Mouse (Mus musculus) forebrain, embryonic 16.5 days (tissue): Measurements from ENCODE around the gene Trp53i11. TPM values are rescaled to one million over a fixed set of nuclear protein-coding genes. Genes with fewer than 3 reads are reported as not detected.

Source experiments
- ATAC-seq: fragments of 200-750 bp; cut with Nextera tagmentation; 2 replicates; pipeline ENCODE4 v1.8.0; 2017; ENCODE audit warnings: mild to moderate bottlenecking, moderate library complexity
- H3K27ac ChIP-seq: fragments of 300-500 bp; sonication (generic); 2 replicates; pipeline ENCODE4 v1.5.1; 2014; ENCODE audit warnings: low read length, control low read depth
- H3K27me3 ChIP-seq: fragments of 300-500 bp; sonication (generic); replicated peaks from 2 replicates; pipeline ENCODE4 v1.6.1; 2014; ENCODE audit warnings: low read length; ENCODE audit not compliant: control insufficient read depth, insufficient read depth
- H3K36me3 ChIP-seq: fragments of 300-500 bp; sonication (generic); 2 replicates; pipeline ENCODE4 v1.6.1; 2014; ENCODE audit not compliant: control insufficient read depth, insufficient read depth
- H3K4me1 ChIP-seq: fragments of 300-500 bp; sonication (generic); replicated peaks from 2 replicates; pipeline ENCODE4 v1.6.1; 2014; ENCODE audit warnings: low read length; ENCODE audit not compliant: control insufficient read depth, insufficient read depth
- H3K4me2 ChIP-seq: fragments of 300-500 bp; sonication (generic); 2 replicates; pipeline ENCODE4 v1.6.1; 2014; ENCODE audit warnings: mild to moderate bottlenecking, low read length, control low read depth
- H3K4me3 ChIP-seq: fragments of 300-500 bp; sonication (generic); replicated peaks from 2 replicates; pipeline ENCODE4 v1.5.1; 2014; ENCODE audit warnings: mild to moderate bottlenecking, low read length, control low read depth
- H3K9ac ChIP-seq: fragments of 300-500 bp; sonication (generic); replicated peaks from 2 replicates; pipeline ENCODE4 v1.6.1; 2014; ENCODE audit warnings: low read depth, low read length, control low read depth
- H3K9me3 ChIP-seq: fragments of 300-500 bp; sonication (generic); 2 replicates; pipeline ENCODE4 v1.6.1; 2016; ENCODE audit warnings: low read length; ENCODE audit not compliant: control insufficient read depth
- WGBS: fragments of 180-500 bp; shearing (Covaris S2); extraction: QIAGEN DNeasy Blood & Tissue Kit; methylation state at CpG from one replicate; pipeline ENCODE4 v1.1.7; 2014; 5-methylcytosine and 5-hydroxymethylcytosine counted together
- polyA plus RNA-seq: library from polyadenylated mRNA; unstranded; fragments of >200 nt; fragmentation: Nextera tagmentation; extraction: Ambion mirVana; gene quantifications from 2 replicates; pipeline ENCODE4 v1.2.1, GENCODE M21; 2015

Trp53i11 gene
- polyA plus RNA-seq, 1 experiment from 2014 or later: 110 TPM

GRCm38 (mm10) chr2:93203682-93204081 is 16.3 kb downstream of the Trp53i11 start:
- no peaks in the 10 kb centered on the region for H3K27me3 ChIP-seq
- no peak overlapping the region for H3K9ac ChIP-seq
- peak; percentile 24 for ATAC-seq
- H3K27ac ChIP-seq: no peak overlapping the region
- no peaks in the 10 kb centered on the region for H3K9me3 ChIP-seq
- WGBS: 20% methylated on average over 10 of the region's 10 CpGs
- H3K4me1 ChIP-seq: peaks cover 11% of the 10 kb centered on the region; the same call in 1 of the 2 replicates
- H3K4me3 ChIP-seq: no peak overlapping the region
- no peak overlapping the region for H3K4me2 ChIP-seq
- peaks cover 5% of the 10 kb centered on the region for H3K36me3 ChIP-seq

GRCm38 (mm10) chr2:93204571-93204970 is 17.2 kb downstream of the Trp53i11 start:
- 90% methylated on average over 6 of the region's 6 CpGs for WGBS
- Histone ChIP-seq H3K27ac (no peak overlapping the region), H3K27me3 (no peaks in the 10 kb centered on the region), H3K4me2 (no peak overlapping the region), H3K9ac (no peak overlapping the region), H3K4me1 (peaks cover 11% of the 10 kb centered on the region; the same call in 1 of the 2 replicates), H3K4me3 (no peak overlapping the region), H3K9me3 (no peaks in the 10 kb centered on the region), H3K36me3 (peaks cover 4% of the 10 kb centered on the region)
- ATAC-seq: no peak

- WGBS: 88% methylated on average over 1 of the region's 1 CpGs
- Histone ChIP-seq H3K4me3 (no peak overlapping the region), H3K36me3 (no peaks in the 10 kb centered on the region), H3K9me3 (no peaks in the 10 kb centered on the region), H3K9ac (no peak overlapping the region), H3K4me1 (peaks cover 7% of the 10 kb centered on the region; the same call in 1 of the 2 replicates), H3K4me2 (no peak overlapping the region), H3K27ac (no peak overlapping the region), H3K27me3 (no peaks in the 10 kb centered on the region)
- no peak for ATAC-seq
Measured at GRCm38 (mm10) chr2:93206126-93206525, 18.8 kb downstream of the Trp53i11 start.

- H3K36me3 ChIP-seq: no peaks in the 10 kb centered on the region
- no peaks in the 10 kb centered on the region for H3K27me3 ChIP-seq
- H3K4me1 ChIP-seq: peaks cover 3% of the 10 kb centered on the region; the same call in 1 of the 2 replicates
- no peak overlapping the region for H3K4me3 ChIP-seq
- H3K4me2 ChIP-seq: no peak overlapping the region
- no peak overlapping the region for H3K9ac ChIP-seq
- WGBS: 75% methylated on average over 2 of the region's 2 CpGs
- no peaks in the 10 kb centered on the region for H3K9me3 ChIP-seq
- no peak for ATAC-seq
- no peak overlapping the region for H3K27ac ChIP-seq
Measured at GRCm38 (mm10) chr2:93212386-93212785, 25.0 kb downstream of the Trp53i11 start.

- H3K4me1 ChIP-seq: peaks cover 4% of the 10 kb centered on the region; the same call in 1 of the 2 replicates
- no peaks in the 10 kb centered on the region for H3K9me3 ChIP-seq
- H3K4me3 ChIP-seq: no peak overlapping the region
- no peak overlapping the region for H3K4me2 ChIP-seq
- ATAC-seq: no peak
- no peaks in the 10 kb centered on the region for H3K36me3 ChIP-seq
- no peaks in the 10 kb centered on the region for H3K27me3 ChIP-seq
- WGBS: 95% methylated on average over 2 of the region's 2 CpGs
- no peak overlapping the region for H3K9ac ChIP-seq
- H3K27ac ChIP-seq: no peak overlapping the region
Measured at GRCm38 (mm10) chr2:93212865-93213264, 25.5 kb downstream of the Trp53i11 start.

- 77% methylated on average over 1 of the region's 1 CpGs for WGBS
- no peak for ATAC-seq
- no peak overlapping the region for H3K9ac ChIP-seq
Measured at GRCm38 (mm10) chr2:93214192-93214591, 26.8 kb downstream of the Trp53i11 start.

GRCm38 (mm10) chr2:93215790-93216189 is 28.4 kb downstream of the Trp53i11 start:
- no peaks in the 10 kb centered on the region for H3K9me3 ChIP-seq
- no peak overlapping the region for H3K4me2 ChIP-seq
- H3K27ac ChIP-seq: no peak overlapping the region
- no peaks in the 10 kb centered on the region for H3K27me3 ChIP-seq
- H3K36me3 ChIP-seq: no peaks in the 10 kb centered on the region
- H3K4me1 ChIP-seq: peaks cover 4% of the 10 kb centered on the region; the same call in 1 of the 2 replicates
- 66% methylated on average over 10 of the region's 10 CpGs for WGBS
- no peak overlapping the region for H3K9ac ChIP-seq
- no peak for ATAC-seq
- no peak overlapping the region for H3K4me3 ChIP-seq

More at GRCm38 (mm10) chr2:93214192-93214591, 26.8 kb downstream of the Trp53i11 start:
- Histone ChIP-seq H3K9me3 (no peaks in the 10 kb centered on the region), H3K27me3 (no peaks in the 10 kb centered on the region), H3K4me2 (no peak overlapping the region), H3K36me3 (no peaks in the 10 kb centered on the region), H3K4me1 (peaks cover 4% of the 10 kb centered on the region; the same call in 1 of the 2 replicates), H3K27ac (no peak overlapping the region), H3K4me3 (no peak overlapping the region)

GRCm38 (mm10) chr2:93217015-93217414 is 29.7 kb downstream of the Trp53i11 start:
- Histone ChIP-seq H3K9me3 (no peaks in the 10 kb centered on the region), H3K27ac (no peak overlapping the region; the same call in 1 of the 2 replicates), H3K4me3 (no peak overlapping the region), H3K4me2 (no peak overlapping the region), H3K36me3 (no peaks in the 10 kb centered on the region), H3K27me3 (no peaks in the 10 kb centered on the region), H3K4me1 (peaks cover 4% of the 10 kb centered on the region; the same call in 1 of the 2 replicates), H3K9ac (no peak overlapping the region)
- WGBS: 16% methylated on average over 7 of the region's 7 CpGs
- ATAC-seq: peak; percentile 77

GRCm38 (mm10) chr2:93218353-93218990 is 31.1 kb downstream of the Trp53i11 start:
- H3K4me3 ChIP-seq: no peak overlapping the region
- WGBS: 71% methylated on average over 7 of the region's 7 CpGs
- no peak for ATAC-seq
- no peak overlapping the region for H3K9ac ChIP-seq
- no peak overlapping the region for H3K27ac ChIP-seq
- H3K36me3 ChIP-seq: no peaks in the 10 kb centered on the region
- H3K27me3 ChIP-seq: no peaks in the 10 kb centered on the region
- H3K4me2 ChIP-seq: no peak overlapping the region
- peaks cover 4% of the 10 kb centered on the region; the same call in 1 of the 2 replicates for H3K4me1 ChIP-seq
- no peaks in the 10 kb centered on the region for H3K9me3 ChIP-seq
